Mouse (Mus musculus): ENCODE results near the gene Diras1. TPM values are rescaled to one million over a fixed set of nuclear protein-coding genes. Genes with fewer than 3 reads are reported as not detected.

The Diras1 gene
- total and polyA plus RNA-seq, 3 experiments, result not detected

DNA sequence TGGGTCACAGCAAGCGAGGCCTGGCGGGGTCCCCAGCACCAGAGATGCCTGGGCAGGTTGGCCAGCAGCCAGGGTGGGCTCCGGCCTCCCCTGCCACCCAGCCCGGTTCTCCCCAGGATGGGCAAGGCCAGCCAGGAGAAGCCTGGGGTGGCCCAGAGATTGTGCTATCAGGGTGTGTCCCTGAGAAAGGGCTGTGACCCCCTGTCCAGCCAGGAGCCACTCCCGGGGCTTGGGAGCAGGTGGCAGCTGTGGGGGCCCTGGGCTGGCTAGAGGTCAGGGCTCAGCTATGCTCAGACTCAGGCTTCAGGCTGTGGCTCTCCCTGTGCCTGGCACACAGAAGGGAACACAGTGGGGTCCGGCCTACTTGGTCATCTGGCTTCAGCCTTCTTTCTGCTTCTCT, 5.8 kb downstream of the Diras1 start:
- H3K27ac ChIP-seq (ENCODE audit: insufficient read depth, low read depth), result no peak overlapping the region
- H3K4me3 ChIP-seq (replicated peaks in 1 of 3; ENCODE audit: low read depth in 2 of 3, low read length in 2 of 3, poor library complexity in 1 of 3), result no peak overlapping the region
- TF ChIP-seq JUND (conservative IDR thresholded peaks at IDR 0.05; ENCODE audit: low read depth, low read length) (no peak), ETS1 (conservative IDR thresholded peaks at IDR 0.05; ENCODE audit: low read depth, low read length) (no peak), BHLHE40 (IDR thresholded peaks at IDR 0.05; ENCODE audit: low read depth, low read length) (no peak), GABPA (IDR thresholded peaks at IDR 0.05; ENCODE audit: insufficient replicate concordance, low read depth, low read length) (no peak), MEF2A (IDR thresholded peaks at IDR 0.05; ENCODE audit: borderline replicate concordance, low read depth, low read length) (no peak), E2F4 (IDR thresholded peaks at IDR 0.05; ENCODE audit: insufficient replicate concordance, low read depth, low read length) (no peak), MYC (IDR thresholded peaks at IDR 0.05; ENCODE audit: low read depth, low read length) (no peak), SMC3 (IDR thresholded peaks at IDR 0.05; ENCODE audit: low read depth, low read length) (no peak)
- in situ Hi-C loops (cut with MboI; ENCODE audit: low pct_ligation_motif_present, low pct_unique_long_range_greater_than_20kb, low sequenced_read_pairs), result no loop called here
- peaks cover 13% of the 10 kb centered on the region for H3K9me3 ChIP-seq (replicated peaks; ENCODE audit: low read length)
- H3K9ac ChIP-seq (ENCODE audit: insufficient read depth, low read depth), result no peak overlapping the region
- no peaks in the 10 kb centered on the region for H3K36me3 ChIP-seq (replicated peaks in 1 of 2; ENCODE audit: control insufficient read depth in 1 of 2, insufficient read depth in 1 of 2, low read length in 1 of 2)
- H3K4me1 ChIP-seq (ENCODE audit: control insufficient read depth in 1 of 2, insufficient read depth in 2 of 2), result peaks cover 0 to 8% of the 10 kb centered on the region in 2 experiments; a peak in 3 of 4 replicates
- no peak overlapping the region for H3K4me2 ChIP-seq (ENCODE audit: insufficient read depth, low read depth, poor library complexity, severe bottlenecking)
- dilution Hi-C loops (cut with MboI; ENCODE audit: extremely low pct_ligation_motif_present, extremely low pct_unique_long_range_greater_than_20kb, low sequenced_read_pairs), result no loop called here
- peaks cover 49% of the 10 kb centered on the region for H3K27me3 ChIP-seq (replicated peaks)
- no peak for DNase-seq (ENCODE audit: extremely low read depth)
- H3K79me2 ChIP-seq (replicated peaks; ENCODE audit: control insufficient read depth, extremely low read depth, insufficient read depth, poor library complexity, severe bottlenecking), result no peaks in the 10 kb centered on the region

DNA sequence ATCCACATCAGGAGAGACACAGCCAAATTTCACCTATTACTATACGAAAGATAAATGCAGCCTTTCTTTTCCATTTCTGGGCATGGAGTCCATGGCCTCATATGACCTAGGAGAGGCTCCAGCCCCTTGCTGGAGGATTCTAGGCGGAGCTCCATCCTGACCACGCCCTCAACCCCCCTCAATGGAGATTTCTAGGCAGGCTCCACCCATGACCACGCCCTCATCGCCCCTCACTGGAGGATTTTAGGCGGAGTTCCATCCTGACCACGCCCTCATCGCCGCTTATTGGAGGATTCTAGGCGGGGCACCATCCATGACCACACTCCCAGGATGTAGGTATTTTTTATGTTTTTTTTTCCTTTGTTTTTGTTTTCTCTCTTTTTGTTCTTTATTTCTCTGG, 7.1 kb downstream of the Diras1 start:
- peaks cover 48% of the 10 kb centered on the region for H3K27me3 ChIP-seq (replicated peaks)
- peaks cover 4 to 14% of the 10 kb centered on the region in 2 experiments for H3K4me1 ChIP-seq (ENCODE audit: control insufficient read depth in 1 of 2, insufficient read depth in 2 of 2)
- no peaks in the 10 kb centered on the region for H3K36me3 ChIP-seq (replicated peaks in 1 of 2; ENCODE audit: control insufficient read depth in 1 of 2, insufficient read depth in 1 of 2, low read length in 1 of 2)
- no peak overlapping the region for H3K4me3 ChIP-seq (replicated peaks in 1 of 3; ENCODE audit: low read depth in 2 of 3, low read length in 2 of 3, poor library complexity in 1 of 3)
- no peak overlapping the region for H3K9ac ChIP-seq (ENCODE audit: insufficient read depth, low read depth)
- no peaks in the 10 kb centered on the region for H3K79me2 ChIP-seq (replicated peaks; ENCODE audit: control insufficient read depth, extremely low read depth, insufficient read depth, poor library complexity, severe bottlenecking)
- no peak overlapping the region for H3K27ac ChIP-seq (ENCODE audit: insufficient read depth, low read depth)
- in situ Hi-C loops (cut with MboI; ENCODE audit: low pct_ligation_motif_present, low pct_unique_long_range_greater_than_20kb, low sequenced_read_pairs) (no loop called here), dilution Hi-C loops (cut with MboI; ENCODE audit: extremely low pct_ligation_motif_present, extremely low pct_unique_long_range_greater_than_20kb, low sequenced_read_pairs) (no loop called here)
- TF ChIP-seq MAFK (IDR thresholded peaks at IDR 0.05; ENCODE audit: insufficient replicate concordance, low read length) (no peak), RCOR1 (conservative IDR thresholded peaks at IDR 0.05; ENCODE audit: low read depth, low read length) (no peak), PAX5 (IDR thresholded peaks at IDR 0.05; ENCODE audit: low read length) (no peak), MEF2A (IDR thresholded peaks at IDR 0.05; ENCODE audit: borderline replicate concordance, low read depth, low read length) (no peak), NELFE (IDR thresholded peaks at IDR 0.05; ENCODE audit: low read depth, low read length) (no peak), USF2 (conservative IDR thresholded peaks at IDR 0.05; ENCODE audit: low read depth, low read length) (no peak), TCF12 (IDR thresholded peaks at IDR 0.05; ENCODE audit: low read depth, low read length) (no peak), USF1 (IDR thresholded peaks at IDR 0.05; ENCODE audit: low read depth, low read length) (no peak), GABPA (IDR thresholded peaks at IDR 0.05; ENCODE audit: insufficient replicate concordance, low read depth, low read length) (no peak), POLR2AphosphoS2 (IDR thresholded peaks at IDR 0.05; ENCODE audit: low read depth, low read length) (no peak), ELF1 (IDR thresholded peaks at IDR 0.05; ENCODE audit: low read depth, low read length) (no peak), CHD1 (IDR thresholded peaks at IDR 0.05; ENCODE audit: low read depth, low read length) (no peak), MXI1 (IDR thresholded peaks at IDR 0.05; ENCODE audit: low read depth, low read length) (no peak)
- no peak overlapping the region for H3K4me2 ChIP-seq (ENCODE audit: insufficient read depth, low read depth, poor library complexity, severe bottlenecking)
- peak; percentile 44 for DNase-seq (ENCODE audit: extremely low read depth)
- H3K9me3 ChIP-seq (replicated peaks; ENCODE audit: low read length), result peaks cover 13% of the 10 kb centered on the region
